Mouse (Mus musculus) liver, embryonic 11.5 days (tissue): Measurements from ENCODE around the gene Cyba. TPM values are rescaled to one million over a fixed set of nuclear protein-coding genes. Genes with fewer than 3 reads are reported as not detected.

ENCODE experiments used
- microRNA-seq: library from miRNA; unstranded; fragments of <30 nt; microRNA quantifications from one replicate; pipeline ENCODE4, GENCODE M21; 2017; ENCODE audit warnings: borderline number of aligned reads
- polyA plus RNA-seq: library from polyadenylated mRNA; unstranded; fragments of >200 nt; fragmentation: Nextera tagmentation; extraction: Ambion mirVana; gene quantifications from 2 replicates; pipeline ENCODE4 v1.2.1, GENCODE M21; 2014

Cyba gene
- polyA plus RNA-seq, 1 experiment from 2014 or later = 215 TPM

Small RNA genes lying within 50 kb of the gene (microRNA-seq; reads per million reads assigned to microRNA genes)
- gene Gm24366 = not detected

Other genes starting within 250 kb of the Cyba start
- 22.7 and 26.5 TPM in 2 replicates for gene Zfpm1, start 150.8 kb downstream of the Cyba start, polyA plus RNA-seq
- gene Trhr2, start 72.2 kb downstream of the Cyba start, polyA plus RNA-seq = not detected in 2 replicates
- gene Zc3h18, start 56.3 kb downstream of the Cyba start, polyA plus RNA-seq = 41.3 and 44.2 TPM in 2 replicates
- gene Il17c, start 10.9 kb downstream of the Cyba start, polyA plus RNA-seq = not detected in 2 replicates
- 36.5 and 40.6 TPM in 2 replicates for gene Mvd, start 10.5 kb upstream of the Cyba start, polyA plus RNA-seq
- 0.23 and 0.29 TPM in 2 replicates for gene Snai3, start 27.8 kb upstream of the Cyba start, polyA plus RNA-seq
- gene Rnf166, start 43.1 kb upstream of the Cyba start, polyA plus RNA-seq = 24.7 and 26.8 TPM in 2 replicates
- gene Ctu2, start 43.2 kb upstream of the Cyba start, polyA plus RNA-seq = 51.9 and 55.6 TPM in 2 replicates
- gene Piezo1, start 118.4 kb upstream of the Cyba start, polyA plus RNA-seq = 29.7 and 45.8 TPM in 2 replicates
- 93.2 and 98.2 TPM in 2 replicates for gene Cdt1, start 135.1 kb upstream of the Cyba start, polyA plus RNA-seq
- 400 and 425 TPM in 2 replicates for gene Aprt, start 144.0 kb upstream of the Cyba start, polyA plus RNA-seq
- gene Galns, start 178.5 kb upstream of the Cyba start, polyA plus RNA-seq = 6.5 and 6.6 TPM in 2 replicates
- 40.3 and 44.6 TPM in 2 replicates for gene Trappc2l, start 178.7 kb upstream of the Cyba start, polyA plus RNA-seq
- gene Pabpn1l, start 189.8 kb upstream of the Cyba start, polyA plus RNA-seq = not detected in 2 replicates